Mouse (Mus musculus) heart, postnatal 25 days (tissue): ENCODE data around the gene Ildr2. TPM values are rescaled to one million over a fixed set of nuclear protein-coding genes. Genes with fewer than 3 reads are reported as not detected.

ENCODE experiments used
- DNase-seq: peaks from one replicate; pipeline ENCODE4 v3.0.0; 2022; ENCODE audit warnings: low spot score
- intact Hi-C: fragments of 180-260 bp; cut with DNase I; formaldehyde crosslinking; loops from one replicate; pipeline ENCODE4 v1.15.1; 2025
- total RNA-seq, 2 experiments: library from RNA; stranded (reverse); gene quantifications; 2 replicates each; pipeline ENCODE4 v1.2.3; 2021

The Ildr2 gene
- total RNA-seq, 2 experiments from 2014 or later, result 2.8 to 3.6 TPM

DNA sequence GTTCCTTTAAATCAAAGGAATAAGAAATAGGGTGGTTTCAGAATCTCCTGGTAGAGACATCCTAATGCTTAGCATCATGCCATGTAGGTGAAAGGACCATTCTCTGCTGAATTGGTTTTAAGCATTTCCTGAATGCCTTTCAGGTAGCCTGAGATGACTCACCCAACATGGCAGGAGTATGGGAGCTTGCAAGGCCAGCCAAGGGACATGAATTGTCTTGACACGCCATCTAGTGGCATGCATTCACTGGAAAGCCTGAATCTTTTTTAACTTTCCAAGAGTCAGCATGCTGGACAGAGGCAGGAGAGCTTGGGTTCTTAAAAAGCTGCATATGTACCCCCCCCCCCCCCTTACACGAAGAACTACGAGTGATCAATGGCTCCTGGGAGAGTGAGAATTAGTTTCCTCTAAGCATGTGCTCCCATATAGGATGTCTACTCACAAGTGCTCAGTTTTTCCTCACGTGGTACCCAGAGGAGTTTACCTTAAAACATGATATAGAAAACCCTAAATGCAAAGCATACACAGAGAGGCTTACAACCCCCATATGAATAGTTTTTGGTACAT, 65.3 kb downstream of the Ildr2 start:
- intact Hi-C loops, result loop anchor here (1.0 kb wide), 1 partner anchor 159 kb away; no protein-coding TSS in a partner anchor
- DNase-seq, result no peak

DNA sequence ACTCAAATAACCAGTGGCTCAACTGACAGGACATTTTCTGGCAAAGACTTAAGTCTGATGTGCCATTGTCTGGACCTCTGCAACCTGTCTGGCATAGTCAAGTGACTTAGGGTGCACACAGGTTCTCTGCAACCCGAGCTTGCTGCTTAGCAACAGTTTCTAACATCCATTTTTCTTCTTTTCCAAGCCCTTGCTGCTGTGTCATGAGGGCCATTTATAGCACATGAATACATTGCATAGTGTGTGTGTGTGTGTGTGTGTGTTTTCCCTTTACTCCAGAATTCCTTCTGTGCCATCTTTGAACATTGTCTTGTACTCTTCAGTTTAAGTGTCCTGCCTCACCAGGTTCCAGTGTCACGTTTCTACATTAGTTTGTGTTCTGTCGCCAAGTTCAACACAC, 72.5 kb downstream of the Ildr2 start:
- DNase-seq, result no peak
- intact Hi-C loops, result no loop called here

DNA sequence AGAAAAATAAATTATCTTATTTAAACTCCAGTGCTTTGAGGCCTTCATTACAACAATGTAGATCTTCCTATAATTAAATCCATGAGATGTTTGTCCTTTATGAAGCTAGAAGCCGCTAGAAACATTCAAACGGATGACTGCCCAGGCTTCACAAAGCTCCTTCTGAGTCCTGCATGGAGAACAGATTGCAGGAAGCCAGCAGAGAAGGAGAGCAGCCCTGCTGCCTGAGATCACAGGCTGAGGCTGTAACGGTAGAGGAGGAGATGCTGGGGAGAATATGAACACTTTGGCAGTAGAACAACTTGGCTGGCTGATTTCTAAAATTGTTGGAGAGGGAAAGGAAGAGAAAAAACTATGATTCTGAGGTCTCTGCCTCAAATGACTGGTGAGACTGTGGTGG, 76.8 kb downstream of the Ildr2 start:
- no peak for DNase-seq
- intact Hi-C loops, result no loop called here

GRCm38 (mm10) chr1:166339110-166339509, 85.2 kb downstream of the Ildr2 start:
- DNase-seq, result peak; percentile 13
- intact Hi-C loops, result no loop called here

GRCm38 (mm10) chr1:166342060-166342459, 88.1 kb downstream of the Ildr2 start:
- no peak for DNase-seq
- intact Hi-C loops, result no loop called here

DNA sequence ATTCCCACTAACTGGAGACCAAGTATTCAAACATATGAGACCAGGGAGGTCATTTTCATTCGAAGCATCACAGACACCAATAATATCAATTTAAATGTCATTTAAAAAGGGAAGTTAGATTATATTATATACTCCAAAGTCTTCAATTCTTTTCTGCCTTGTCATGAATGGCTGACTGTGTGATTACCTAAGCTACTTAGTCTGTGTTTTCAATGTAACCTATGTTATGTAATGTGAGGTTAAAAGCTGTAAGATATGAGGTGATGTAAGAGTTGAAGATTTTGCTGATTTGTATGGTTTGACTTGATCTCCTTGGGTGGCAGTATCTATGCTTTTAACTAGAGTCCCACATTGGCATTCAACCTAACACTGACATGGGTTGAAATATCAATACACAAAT, 88.6 kb downstream of the Ildr2 start:
- no peak for DNase-seq
- intact Hi-C loops, result no loop called here

DNA sequence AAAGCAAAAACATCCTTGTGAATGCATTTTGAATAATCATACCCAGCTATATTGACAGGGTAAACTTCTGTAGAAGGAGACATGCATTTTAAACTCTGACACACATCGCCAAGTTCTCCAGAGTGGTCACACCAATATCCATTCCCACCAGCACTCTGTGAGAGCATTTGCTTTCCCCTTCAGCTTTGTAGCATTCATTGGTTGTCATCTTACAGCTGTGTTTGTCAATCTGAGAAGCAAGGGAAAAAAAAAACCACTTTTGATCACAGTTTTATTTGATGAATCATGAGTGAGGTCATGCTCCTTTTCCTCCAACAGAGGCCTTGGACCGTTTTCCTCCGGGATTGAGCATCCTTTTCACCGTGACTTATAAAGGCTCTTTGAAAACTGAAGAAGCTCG, 89.6 kb downstream of the Ildr2 start:
- no peak for DNase-seq
- intact Hi-C loops, result no loop called here

DNA sequence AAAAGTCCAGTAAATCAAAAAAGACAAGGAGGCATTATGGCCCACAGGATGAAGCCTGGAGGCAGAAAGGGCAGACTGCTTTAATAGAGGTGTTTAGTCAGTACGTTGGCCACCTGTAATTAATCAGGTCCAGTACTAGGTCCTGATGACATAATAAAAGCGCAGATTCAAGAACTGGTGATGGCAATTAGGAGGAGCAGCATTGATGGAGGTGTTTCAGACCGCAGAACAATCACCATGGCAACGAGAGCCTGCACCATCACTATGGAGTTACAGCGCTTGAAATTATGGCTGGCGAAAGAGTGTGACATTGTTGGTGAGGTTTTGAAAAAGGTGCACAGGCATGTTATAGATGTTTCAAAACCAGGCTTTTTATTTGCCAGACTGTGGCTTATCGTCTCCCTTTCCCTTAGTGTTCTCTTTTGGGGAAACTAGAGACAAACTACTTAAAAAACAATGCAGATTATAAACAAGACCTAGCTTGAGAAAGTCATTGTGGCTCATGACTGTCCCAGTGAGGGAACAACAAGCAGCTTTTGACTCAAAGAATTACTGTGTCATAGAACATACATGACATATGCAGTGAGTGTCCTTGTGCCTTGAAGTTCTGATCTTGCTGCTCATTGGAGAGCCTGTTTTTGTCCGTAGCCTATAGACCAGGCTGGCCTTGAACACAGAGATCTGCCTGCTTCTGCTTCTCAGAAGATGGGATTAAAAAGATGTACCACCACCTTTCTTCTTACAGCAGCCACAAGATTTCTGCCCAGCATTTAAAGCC, 90.5 kb downstream of the Ildr2 start:
- DNase-seq, result no peak
- intact Hi-C loops, result no loop called here

DNA sequence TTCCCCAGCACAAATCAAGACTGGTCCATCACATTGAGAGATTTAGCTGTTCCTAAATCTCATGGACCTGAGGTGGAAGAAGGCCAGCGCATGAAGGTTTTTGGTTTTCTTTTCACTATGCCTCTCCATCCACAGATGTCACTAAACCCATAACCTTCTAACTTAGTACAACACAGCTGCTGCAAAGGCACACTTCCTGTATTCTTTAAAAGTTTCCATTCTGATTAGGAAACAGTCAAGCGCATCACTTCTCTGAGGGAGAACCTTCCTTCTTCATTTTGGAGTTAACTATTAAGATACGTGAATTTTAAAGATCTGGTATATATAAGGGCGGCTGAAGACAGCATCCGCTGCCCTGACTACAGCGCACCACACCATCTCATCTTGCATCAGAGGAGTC, 91.7 kb downstream of the Ildr2 start:
- DNase-seq, result no peak
- intact Hi-C loops, result no loop called here

DNA sequence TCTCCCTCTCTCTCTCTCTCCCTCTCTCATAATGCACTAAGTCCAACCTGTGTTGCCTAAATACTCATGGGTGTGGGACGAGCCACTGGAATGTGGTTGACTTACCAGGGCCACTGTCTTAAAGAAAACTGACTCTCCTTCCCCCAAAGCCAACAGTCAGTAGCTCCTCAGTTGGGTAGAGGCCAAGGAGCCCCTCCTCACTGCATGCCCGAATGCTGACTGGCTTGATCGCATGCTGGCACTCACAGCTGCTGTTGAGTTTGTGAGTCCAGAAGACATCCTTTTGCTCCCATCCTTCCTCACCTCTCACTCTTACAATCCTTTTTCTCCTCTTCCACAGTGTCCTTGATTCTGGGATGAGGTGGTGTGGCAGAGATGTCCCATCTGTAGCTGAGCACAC, 93.0 kb downstream of the Ildr2 start:
- intact Hi-C loops, result no loop called here
- DNase-seq, result no peak

GRCm38 (mm10) chr1:166349341-166349740, 95.4 kb downstream of the Ildr2 start:
- intact Hi-C loops, result no loop called here
- DNase-seq, result no peak

DNA sequence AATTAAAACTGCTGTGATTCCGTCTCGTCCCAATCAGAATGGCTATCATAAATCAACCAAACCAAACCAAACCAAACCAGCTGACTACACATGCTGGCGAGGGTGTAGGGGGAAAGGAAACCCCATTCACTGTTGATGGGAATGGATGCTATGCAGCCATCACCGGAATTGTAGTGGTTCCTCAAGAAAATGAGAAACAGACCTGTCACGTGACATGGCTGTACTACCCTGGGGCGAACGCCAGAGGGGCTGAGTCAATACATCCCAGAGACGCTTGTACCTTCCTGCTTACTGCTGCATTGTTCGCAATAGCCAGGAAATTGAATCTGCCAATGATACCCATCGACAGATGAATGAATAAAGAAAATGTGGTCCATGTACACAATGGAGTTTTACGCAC, 95.8 kb downstream of the Ildr2 start:
- DNase-seq, result no peak
- intact Hi-C loops, result no loop called here

- intact Hi-C loops, result loop anchor here (2.0 to 10.0 kb wide), 2 partner anchors 200 to 586 kb away; no protein-coding TSS in a partner anchor
- DNase-seq, result peak; percentile 44
Measured at GRCm38 (mm10) chr1:166360157-166360855, 106.4 kb downstream of the Ildr2 start.

- no peak for DNase-seq
- intact Hi-C loops, result loop anchor here (2.0 to 10.0 kb wide), 2 partner anchors 200 to 586 kb away; no protein-coding TSS in a partner anchor
Measured at GRCm38 (mm10) chr1:166360896-166361295, 107.0 kb downstream of the Ildr2 start.

DNA sequence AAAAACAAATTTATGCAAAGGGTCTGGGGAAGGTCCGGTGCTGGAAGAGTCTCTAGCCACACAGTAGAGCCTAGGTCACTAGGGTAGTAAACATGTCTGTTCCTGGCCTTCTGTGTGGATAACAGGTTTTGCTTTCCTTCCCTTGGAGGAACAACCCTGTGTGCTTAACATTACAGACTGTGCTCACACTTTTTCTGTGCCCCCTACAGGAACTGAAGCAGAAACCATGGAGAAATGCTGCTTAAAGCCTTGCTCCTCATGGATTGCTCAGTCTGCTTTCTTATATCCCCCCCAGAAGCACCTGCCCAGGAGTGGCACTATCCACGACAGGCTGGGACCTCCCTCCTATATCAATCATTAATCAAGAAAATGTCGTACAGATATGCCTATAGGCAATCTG, 107.9 kb downstream of the Ildr2 start:
- intact Hi-C loops, result loop anchor here (2.0 to 10.0 kb wide), 2 partner anchors 201 to 587 kb away; no protein-coding TSS in a partner anchor
- DNase-seq, result no peak

- no peak for DNase-seq
- intact Hi-C loops, result loop anchor here (10.0 kb wide), 1 partner anchor 588 kb away; no protein-coding TSS in a partner anchor
Measured at GRCm38 (mm10) chr1:166362659-166363058, 108.7 kb downstream of the Ildr2 start.

GRCm38 (mm10) chr1:166363122-166363521, 109.2 kb downstream of the Ildr2 start:
- intact Hi-C loops, result loop anchor here (10.0 kb wide), 1 partner anchor 588 kb away; no protein-coding TSS in a partner anchor
- no peak for DNase-seq
